Mouse (Mus musculus) frontal cortex, postnatal 25 days (tissue): Measurements from ENCODE around the gene Ghrh.
"Not testable (repeated sequence)": the region's sequence is repeated elsewhere in the genome, so short reads cannot be mapped to it uniquely, and the experiment has no call there.

Experiments used
- DNase-seq, 2 experiments: peaks; one replicate each; pipeline ENCODE4 v3.0.0; 2022; ENCODE audit warnings: low spot score in 2 of 2

Gene Ghrh

GRCm38 (mm10) chr2:157347361-157348159, at the start of gene Ghrh:
Gene Ghrh, minus strand, starts transcription at chr2:157347506.
- peak in 1 of 2 experiments; percentile 38 for DNase-seq

- DNase-seq, result no peak
Measured at GRCm38 (mm10) chr2:157395960-157396359, 48.7 kb upstream of the Ghrh start.

- DNase-seq, result no peak
Measured at GRCm38 (mm10) chr2:157395371-157395770, 48.1 kb upstream of the Ghrh start.

- no peak for DNase-seq
Measured at GRCm38 (mm10) chr2:157394868-157395267, 47.6 kb upstream of the Ghrh start.

GRCm38 (mm10) chr2:157393549-157393948, 46.2 kb upstream of the Ghrh start:
- no peak for DNase-seq

GRCm38 (mm10) chr2:157392331-157392730, 45.0 kb upstream of the Ghrh start:
- no peak for DNase-seq

GRCm38 (mm10) chr2:157389591-157389921, 42.2 kb upstream of the Ghrh start:
- DNase-seq, result no peak

GRCm38 (mm10) chr2:157388901-157389590, 41.7 kb upstream of the Ghrh start:
- not testable (repeated sequence) for DNase-seq

- no peak for DNase-seq
Measured at GRCm38 (mm10) chr2:157384836-157385235, 37.5 kb upstream of the Ghrh start.

- DNase-seq, result no peak
Measured at GRCm38 (mm10) chr2:157376995-157377394, 29.7 kb upstream of the Ghrh start.

- DNase-seq, result no peak
Measured at GRCm38 (mm10) chr2:157375794-157376757, 28.8 kb upstream of the Ghrh start.

GRCm38 (mm10) chr2:157375051-157375450, 27.7 kb upstream of the Ghrh start:
- no peak for DNase-seq

GRCm38 (mm10) chr2:157373681-157374080, 26.4 kb upstream of the Ghrh start:
- no peak for DNase-seq

- no peak for DNase-seq
Measured at GRCm38 (mm10) chr2:157371696-157372095, 24.4 kb upstream of the Ghrh start.

- no peak for DNase-seq
Measured at GRCm38 (mm10) chr2:157367991-157368390, 20.7 kb upstream of the Ghrh start.

GRCm38 (mm10) chr2:157367184-157367893, 20.0 kb upstream of the Ghrh start, which contains the start of gene Manbal:
Gene Manbal, plus strand, starts transcription at chr2:157367594.
- DNase-seq, result peak; percentile 92 to 97

- no peak for DNase-seq
Measured at GRCm38 (mm10) chr2:157366762-157367161, 19.5 kb upstream of the Ghrh start.

GRCm38 (mm10) chr2:157363031-157363430, 15.7 kb upstream of the Ghrh start:
- no peak for DNase-seq

- DNase-seq, result no peak
Measured at GRCm38 (mm10) chr2:157360028-157360427, 12.7 kb upstream of the Ghrh start.

- no peak for DNase-seq
Measured at GRCm38 (mm10) chr2:157354106-157354505, 6.8 kb upstream of the Ghrh start.

- no peak for DNase-seq
Measured at GRCm38 (mm10) chr2:157353183-157353582, 5.9 kb upstream of the Ghrh start.
